Mouse (Mus musculus): Measurements from ENCODE around the gene Ldb1. TPM values are rescaled to one million over a fixed set of nuclear protein-coding genes. Genes with fewer than 3 reads are reported as not detected.

Gene Ldb1
- polyA plus RNA-seq, 1 experiment from 2014 or later, result 32.3 TPM

- H3K9me3 ChIP-seq (ENCODE audit: low read length), result no peaks in the 10 kb centered on the region
- H3K27me3 ChIP-seq (ENCODE audit: insufficient read depth, low read length), result no peaks in the 10 kb centered on the region
- H3K4me2 ChIP-seq (ENCODE audit: low read depth, low read length), result no peak overlapping the region
- H3K4me1 ChIP-seq (ENCODE audit: insufficient read depth), result peaks cover 33% of the 10 kb centered on the region
- no peak for ATAC-seq
- DNase-seq, result no peak
- TF ChIP-seq CTCF (IDR thresholded peaks at IDR 0.05; ENCODE audit: low read depth), result no peak
- TF ChIP-seq EP300 (IDR thresholded peaks at IDR 0.05; ENCODE audit: low read depth), result no peak
- H3K36me3 ChIP-seq (replicated peaks; ENCODE audit: insufficient read depth, low read length), result peaks cover 54% of the 10 kb centered on the region
- WGBS (ENCODE audit: insufficient replicate concordance), result 89% methylated on average over 26 of the region's 26 CpGs
- H3K9ac ChIP-seq (replicated peaks), result no peak overlapping the region
- no peak overlapping the region for H3K4me3 ChIP-seq (ENCODE audit: low read depth, low read length)
- H3K27ac ChIP-seq (ENCODE audit: low read depth), result peak overlapping the region; percentile 93
These were observed 12.1 kb downstream of the Ldb1 start for GRCm38 (mm10) chr19:46032731-46033510.

- TF ChIP-seq EP300 (IDR thresholded peaks at IDR 0.05; ENCODE audit: low read depth) (0 out of 2 replicates have a peak, but pooled peaks have one; percentile 32), CTCF (IDR thresholded peaks at IDR 0.05; ENCODE audit: low read depth) (no peak)
- Histone ChIP-seq H3K27ac (ENCODE audit: low read depth) (peak overlapping the region; percentile 93), H3K4me3 (ENCODE audit: low read depth, low read length) (no peak overlapping the region), H3K36me3 (replicated peaks; ENCODE audit: insufficient read depth, low read length) (peaks cover 54% of the 10 kb centered on the region), H3K9me3 (ENCODE audit: low read length) (no peaks in the 10 kb centered on the region), H3K4me2 (ENCODE audit: low read depth, low read length) (peak overlapping the region; percentile 32; the same call in 1 of the 2 replicates), H3K4me1 (ENCODE audit: insufficient read depth) (peaks cover 30% of the 10 kb centered on the region), H3K9ac (replicated peaks) (no peak overlapping the region; the same call in 1 of the 2 replicates), H3K27me3 (ENCODE audit: insufficient read depth, low read length) (no peaks in the 10 kb centered on the region)
- ATAC-seq (peak; percentile 88), DNase-seq (peak; percentile 52)
- WGBS (ENCODE audit: insufficient replicate concordance), result 62% methylated on average over 9 of the region's 9 CpGs
These were observed 13.2 kb downstream of the Ldb1 start for GRCm38 (mm10) chr19:46031689-46032432.

- H3K4me3 ChIP-seq (ENCODE audit: low read depth, low read length), result no peak overlapping the region
- DNase-seq (no peak), ATAC-seq (no peak)
- TF ChIP-seq EP300 (IDR thresholded peaks at IDR 0.05; ENCODE audit: low read depth), result no peak
- peaks cover 24% of the 10 kb centered on the region for H3K4me1 ChIP-seq (ENCODE audit: insufficient read depth)
- 88% methylated on average over 10 of the region's 10 CpGs for whole genome bisulfite sequencing (ENCODE audit: insufficient replicate concordance)
- peaks cover 43% of the 10 kb centered on the region for H3K36me3 ChIP-seq (replicated peaks; ENCODE audit: insufficient read depth, low read length)
- H3K27ac ChIP-seq (ENCODE audit: low read depth), result peak overlapping the region; percentile 93
- no peak overlapping the region for H3K4me2 ChIP-seq (ENCODE audit: low read depth, low read length)
- H3K9me3 ChIP-seq (ENCODE audit: low read length), result no peaks in the 10 kb centered on the region
- H3K9ac ChIP-seq (replicated peaks), result no peak overlapping the region
- H3K27me3 ChIP-seq (ENCODE audit: insufficient read depth, low read length), result no peaks in the 10 kb centered on the region
These were observed 14.6 kb downstream of the Ldb1 start for GRCm38 (mm10) chr19:46030196-46030983.

DNA sequence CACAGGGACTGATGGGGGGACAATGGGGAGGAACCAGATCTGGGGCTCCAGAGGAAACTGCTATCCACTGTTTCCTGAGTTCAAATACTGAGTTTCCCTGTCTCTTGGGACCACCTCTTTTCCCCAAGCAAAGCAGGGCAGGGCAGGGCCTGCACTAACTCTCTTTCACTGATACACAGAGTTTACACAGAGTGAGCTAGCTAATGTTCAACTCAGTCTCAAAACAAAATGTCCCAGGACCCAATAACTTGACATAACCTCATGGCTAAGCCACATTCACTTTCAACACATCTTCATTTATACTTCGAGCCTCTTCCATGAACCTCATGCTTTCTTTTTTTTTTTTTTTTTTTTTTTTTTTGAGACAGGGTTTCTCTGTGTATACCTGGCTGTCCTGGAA, 15.4 kb downstream of the Ldb1 start:
- Histone ChIP-seq H3K9me3 (ENCODE audit: low read length) (no peaks in the 10 kb centered on the region), H3K9ac (replicated peaks) (no peak overlapping the region), H3K27ac (ENCODE audit: low read depth) (peak overlapping the region; percentile 93), H3K4me1 (ENCODE audit: insufficient read depth) (peaks cover 24% of the 10 kb centered on the region), H3K4me3 (ENCODE audit: low read depth, low read length) (no peak overlapping the region), H3K36me3 (replicated peaks; ENCODE audit: insufficient read depth, low read length) (peaks cover 36% of the 10 kb centered on the region), H3K27me3 (ENCODE audit: insufficient read depth, low read length) (no peaks in the 10 kb centered on the region), H3K4me2 (ENCODE audit: low read depth, low read length) (no peak overlapping the region)
- peak; percentile 50 for ATAC-seq
- no peak for DNase-seq
- no peak for TF ChIP-seq CTCF (IDR thresholded peaks at IDR 0.05; ENCODE audit: low read depth)
- TF ChIP-seq EP300 (IDR thresholded peaks at IDR 0.05; ENCODE audit: low read depth), result 0 out of 2 replicates have a peak, but pooled peaks have one; percentile 40
- 75% methylated on average over 1 of the region's 1 CpGs for WGBS (ENCODE audit: insufficient replicate concordance)

- peak; percentile 21 for DNase-seq
- H3K27ac ChIP-seq (ENCODE audit: low read depth), result peak overlapping the region; percentile 93
- peaks cover 27% of the 10 kb centered on the region for H3K36me3 ChIP-seq (replicated peaks; ENCODE audit: insufficient read depth, low read length)
These were observed 16.2 kb downstream of the Ldb1 start for GRCm38 (mm10) chr19:46028747-46029320.

More at GRCm38 (mm10) chr19:46028747-46029320, 16.2 kb downstream of the Ldb1 start:
- no peaks in the 10 kb centered on the region for H3K9me3 ChIP-seq (ENCODE audit: low read length)
- H3K4me2 ChIP-seq (ENCODE audit: low read depth, low read length), result no peak overlapping the region
- TF ChIP-seq EP300 (IDR thresholded peaks at IDR 0.05; ENCODE audit: low read depth), result no peak
- TF ChIP-seq CTCF (IDR thresholded peaks at IDR 0.05; ENCODE audit: low read depth), result peak; percentile 60
- ATAC-seq, result no peak
- H3K27me3 ChIP-seq (ENCODE audit: insufficient read depth, low read length), result no peaks in the 10 kb centered on the region
- WGBS (ENCODE audit: insufficient replicate concordance), result 73% methylated on average over 11 of the region's 11 CpGs
- peaks cover 24% of the 10 kb centered on the region for H3K4me1 ChIP-seq (ENCODE audit: insufficient read depth)
- no peak overlapping the region for H3K9ac ChIP-seq (replicated peaks)
- H3K4me3 ChIP-seq (ENCODE audit: low read depth, low read length), result no peak overlapping the region
